Mouse (Mus musculus) embryonic facial prominence, embryonic 11.5 days (tissue): ENCODE data around the gene Zfp146. TPM values are rescaled to one million over a fixed set of nuclear protein-coding genes. Genes with fewer than 3 reads are reported as not detected.

Experiments used
- polyA plus RNA-seq: library from polyadenylated mRNA; unstranded; fragments of >200 nt; fragmentation: Nextera tagmentation; extraction: Ambion mirVana; gene quantifications from 2 replicates; pipeline ENCODE4 v1.2.1, GENCODE M21; 2014

Gene Zfp146
- polyA plus RNA-seq, 1 experiment from 2014 or later: 23.0 TPM

Other genes starting within 250 kb of the Zfp146 start
- gene Zfp74, start 215.7 kb downstream of the Zfp146 start, polyA plus RNA-seq: 10.0 and 13.7 TPM in 2 replicates
- gene Zfp568, start 185.8 kb downstream of the Zfp146 start, polyA plus RNA-seq: 19.5 and 20.0 TPM in 2 replicates
- gene Zfp14, start 118.4 kb downstream of the Zfp146 start, polyA plus RNA-seq: 4.6 and 5.8 TPM in 2 replicates
- gene Zfp82, start 96.8 kb downstream of the Zfp146 start, polyA plus RNA-seq: 3.4 and 4.2 TPM in 2 replicates
- gene Gm26920, start 79.3 kb downstream of the Zfp146 start, polyA plus RNA-seq: 3.6 and 4.8 TPM in 2 replicates
- 17.5 and 18.4 TPM in 2 replicates for gene Zfp566, start 79.2 kb downstream of the Zfp146 start, polyA plus RNA-seq
- 152 and 161 TPM in 2 replicates for gene Zfp260, start 75.0 kb downstream of the Zfp146 start, polyA plus RNA-seq
- 5.9 and 6.2 TPM in 2 replicates for gene Zfp382, start 47.8 kb downstream of the Zfp146 start, polyA plus RNA-seq
- 2.4 and 3.0 TPM in 2 replicates for gene Cox7a1, start 14.4 kb upstream of the Zfp146 start, polyA plus RNA-seq
- gene Capns1, start 29.1 kb upstream of the Zfp146 start, polyA plus RNA-seq: 56.8 and 56.9 TPM in 2 replicates
- gene Polr2i, start 62.2 kb upstream of the Zfp146 start, polyA plus RNA-seq: 166 and 177 TPM in 2 replicates
- gene Tbcb, start 62.5 kb upstream of the Zfp146 start, polyA plus RNA-seq: 245 and 256 TPM in 2 replicates
- not detected in 2 replicates for gene Ovol3, start 66.0 kb upstream of the Zfp146 start, polyA plus RNA-seq
- 0.28 and 0.31 TPM in 2 replicates for gene Thap8, start 110.3 kb upstream of the Zfp146 start, polyA plus RNA-seq
- gene Wdr62, start 110.7 kb upstream of the Zfp146 start, polyA plus RNA-seq: 5.2 and 9.3 TPM in 2 replicates
- gene Clip3, start 122.0 kb upstream of the Zfp146 start, polyA plus RNA-seq: 52.5 and 70.5 TPM in 2 replicates
- 80.7 and 92.0 TPM in 2 replicates for gene Alkbh6, start 139.0 kb upstream of the Zfp146 start, polyA plus RNA-seq
- 34.5 and 44.5 TPM in 2 replicates for gene Syne4, start 145.1 kb upstream of the Zfp146 start, polyA plus RNA-seq
- 1.4 TPM in 1 of 2 replicates, not detected in the other for gene E130208F15Rik, start 152.0 kb upstream of the Zfp146 start, polyA plus RNA-seq
- 24.4 and 25.0 TPM in 2 replicates for gene Sdhaf1, start 154.1 kb upstream of the Zfp146 start, polyA plus RNA-seq
- 4.5 and 5.1 TPM in 2 replicates for gene Lrfn3, start 193.0 kb upstream of the Zfp146 start, polyA plus RNA-seq
- 16.9 and 17.9 TPM in 2 replicates for gene Tyrobp, start 244.0 kb upstream of the Zfp146 start, polyA plus RNA-seq